Mouse (Mus musculus) granulocyte monocyte progenitor cell, adult 5-6 weeks (primary cell): ENCODE data around the gene Col26a1. TPM values are rescaled to one million over a fixed set of nuclear protein-coding genes. Genes with fewer than 3 reads are reported as not detected.
A peak's percentile ranks its signal among the peaks of the same experiment; 100 is the strongest.

Experiments
- ATAC-seq: replicated peaks from 2 replicates; pipeline ENCODE4 v1.8.0; 2016; ENCODE audit warnings: mild to moderate bottlenecking, moderate TSS enrichment, inconsistent platforms; ENCODE audit not compliant: poor library complexity, severe bottlenecking
- total RNA-seq, 2 experiments: library from RNA; stranded (forward) in 1 of 2; stranded (reverse) in 1 of 2; fragments of 200-712, 200-1000 nt in 1 of 2; fragments of >200 nt in 1 of 2; fragmentation: Nextera tagmentation in 1 of 2; gene quantifications; 2 replicates each; pipeline ENCODE4 v1.2.3; 2014 to 2017

Col26a1 gene
- total RNA-seq, 2 experiments from 2014 or later = not detected

DNA sequence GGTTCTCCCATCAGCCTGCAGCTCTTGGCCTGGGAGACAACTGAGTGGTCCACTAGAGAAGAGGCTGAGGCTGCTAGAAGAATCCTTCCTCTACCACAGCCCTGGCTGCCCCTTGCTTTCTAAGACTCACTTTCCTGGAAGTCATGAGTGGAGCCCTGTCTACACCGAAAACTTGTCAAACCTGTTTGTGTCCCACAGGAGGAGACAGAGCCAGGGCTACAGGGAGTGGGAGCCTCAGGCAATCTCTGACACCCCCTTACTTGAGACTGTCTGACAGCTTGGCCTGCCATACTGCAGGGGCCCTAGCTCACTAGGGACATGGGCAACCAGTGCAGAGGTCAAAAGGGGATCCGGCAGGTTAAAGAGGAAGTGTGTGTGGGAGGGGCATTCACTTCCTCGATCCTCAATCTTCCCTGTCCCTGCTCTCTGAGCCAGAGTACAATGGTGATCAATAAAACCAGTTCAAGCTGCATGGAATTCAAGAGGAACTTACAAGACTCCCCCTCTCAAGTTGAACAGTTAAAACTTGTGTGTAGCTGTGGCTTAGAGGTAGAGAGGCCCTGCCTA is 180.8 kb downstream of the Col26a1 start:
- ATAC-seq = peak; percentile 85

DNA sequence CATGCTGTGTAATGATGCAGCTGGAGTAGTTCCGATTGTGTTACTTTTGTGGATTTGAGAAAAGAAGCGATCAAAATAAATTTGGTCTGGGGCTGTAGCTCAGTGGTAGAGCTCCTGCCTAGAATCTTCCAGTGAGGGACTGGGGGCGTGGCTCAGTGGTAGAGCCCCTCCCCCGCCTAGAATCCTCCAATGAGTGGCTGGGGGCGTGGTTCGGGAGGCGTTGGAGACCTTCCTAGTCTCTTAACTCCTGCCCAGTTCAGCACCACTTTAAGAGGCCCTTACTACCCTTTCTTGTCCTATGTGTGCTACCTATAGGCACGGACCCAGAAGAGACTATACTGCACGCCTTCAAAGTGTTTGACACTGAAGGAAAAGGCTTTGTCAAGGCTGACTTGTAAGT is 185.4 kb downstream of the Col26a1 start:
- ATAC-seq = no peak

DNA sequence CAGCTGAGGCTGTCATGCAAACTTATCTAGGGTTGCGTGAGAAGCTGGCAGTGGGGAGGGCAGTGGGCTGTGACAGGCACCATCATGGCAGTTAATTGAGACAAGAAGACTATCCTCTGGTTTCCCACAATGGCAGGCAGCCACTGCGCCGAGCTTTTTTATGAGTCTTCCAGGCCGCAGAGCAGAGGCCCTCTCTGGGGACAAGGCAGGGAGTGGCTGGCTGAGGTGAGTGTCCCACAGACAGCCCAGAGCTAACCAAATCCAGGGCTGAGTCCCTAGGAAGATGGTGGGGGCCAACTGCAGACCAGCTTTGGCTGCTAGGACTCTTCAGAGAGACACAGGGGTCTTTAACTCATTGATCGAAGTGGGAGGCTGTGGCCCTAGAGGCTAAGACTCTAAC is 186.5 kb downstream of the Col26a1 start:
- no peak for ATAC-seq

DNA sequence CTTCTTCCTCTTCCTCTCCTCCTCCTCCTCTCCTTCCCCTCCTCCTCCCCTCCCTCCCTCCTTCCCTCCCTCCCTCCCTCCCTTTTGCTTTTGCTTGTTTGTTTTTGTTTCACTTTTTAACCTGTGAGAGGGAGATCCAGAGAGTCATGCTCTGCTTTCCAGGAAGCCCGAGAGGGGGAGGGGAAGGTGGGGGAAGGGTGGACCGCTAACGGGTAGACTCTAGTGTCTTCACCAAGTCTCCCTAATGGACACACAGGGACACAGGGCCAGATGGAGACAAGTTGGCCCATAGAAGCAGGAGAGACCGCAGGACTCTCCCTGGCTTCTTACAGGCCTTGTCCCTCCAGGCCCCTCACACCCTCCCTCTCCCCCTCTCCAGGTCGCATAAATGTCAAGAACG is 188.0 kb downstream of the Col26a1 start:
- ATAC-seq = no peak

DNA sequence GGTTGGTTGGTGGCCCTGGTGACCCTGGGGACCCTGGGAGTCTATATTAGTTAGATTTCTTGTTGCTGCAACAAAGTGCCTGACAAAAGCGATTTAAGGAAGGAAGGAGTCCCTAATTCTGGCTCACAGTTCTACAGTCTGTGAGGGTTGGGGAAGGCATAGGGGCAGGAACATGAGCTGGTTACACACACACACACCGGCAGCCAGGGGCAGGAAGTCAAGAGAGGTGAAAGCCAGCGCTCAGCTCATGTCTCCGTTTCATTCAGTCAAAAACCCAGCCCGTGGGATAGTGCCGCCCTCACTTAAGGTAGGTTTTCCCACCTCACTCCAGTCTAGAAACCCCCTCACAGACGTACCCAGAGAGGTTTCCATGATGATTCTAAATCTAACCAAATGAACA is 189.6 kb downstream of the Col26a1 start:
- peak; percentile 28; the same call in 1 of the 2 replicates for ATAC-seq

DNA sequence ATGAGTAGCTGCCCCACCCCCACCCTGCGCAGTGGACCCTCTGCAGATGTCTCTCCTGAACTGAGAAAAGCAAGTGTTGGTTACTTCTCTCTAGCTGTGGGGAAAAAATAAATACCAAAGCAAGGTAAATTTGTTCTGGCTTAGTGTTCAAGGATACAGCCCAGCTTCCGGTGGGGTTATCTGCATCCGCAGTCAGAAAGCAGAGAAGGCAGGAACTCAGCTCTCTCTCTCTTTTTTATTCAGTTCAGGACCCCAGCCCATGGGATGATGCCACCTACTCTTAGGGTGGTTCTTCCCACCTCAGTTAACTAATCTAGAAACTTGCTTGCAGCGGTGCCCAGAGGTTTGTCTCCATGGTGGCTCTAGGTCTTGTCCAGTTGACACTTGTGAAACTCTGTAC is 190.2 kb downstream of the Col26a1 start, which contains the start of gene Myl10:
Gene Myl10, plus strand, starts transcription at position 363 of the 400 bp plus-strand sequence.
- ATAC-seq = no peak

Other genes starting within 250 kb of the Col26a1 start
- not detected in 2 replicates for gene Myl10, start 190.1 kb downstream of the Col26a1 start, total RNA-seq (2014; fragmentation: Nextera tagmentation)
- not detected in 2 replicates for gene Myl10, start 190.1 kb downstream of the Col26a1 start, total RNA-seq (2017)
- 35.5 and 47.4 TPM in 2 replicates for gene Ift22, start 24.9 kb upstream of the Col26a1 start, total RNA-seq (2014; fragmentation: Nextera tagmentation)
- 17.5 and 19.4 TPM in 2 replicates for gene Ift22, start 24.9 kb upstream of the Col26a1 start, total RNA-seq (2017)
- gene Fis1, start 70.1 kb upstream of the Col26a1 start, total RNA-seq (2014; fragmentation: Nextera tagmentation) = 201 and 270 TPM in 2 replicates
- 106 and 127 TPM in 2 replicates for gene Fis1, start 70.1 kb upstream of the Col26a1 start, total RNA-seq (2017)
- 63.2 and 84.0 TPM in 2 replicates for gene Cldn15, start 83.4 kb upstream of the Col26a1 start, total RNA-seq (2014; fragmentation: Nextera tagmentation)
- 57.8 and 64.5 TPM in 2 replicates for gene Cldn15, start 83.4 kb upstream of the Col26a1 start, total RNA-seq (2017)
- gene Plod3, start 103.8 kb upstream of the Col26a1 start, total RNA-seq (2014; fragmentation: Nextera tagmentation) = 122 and 139 TPM in 2 replicates
- gene Plod3, start 103.8 kb upstream of the Col26a1 start, total RNA-seq (2017) = 158 and 177 TPM in 2 replicates
- 99.5 and 121 TPM in 2 replicates for gene Znhit1, start 104.8 kb upstream of the Col26a1 start, total RNA-seq (2014; fragmentation: Nextera tagmentation)
- gene Znhit1, start 104.8 kb upstream of the Col26a1 start, total RNA-seq (2017) = 49.7 and 80.0 TPM in 2 replicates
- gene Vgf, start 143.2 kb upstream of the Col26a1 start, total RNA-seq (2014; fragmentation: Nextera tagmentation) = not detected in 2 replicates
- not detected in 2 replicates for gene Vgf, start 143.2 kb upstream of the Col26a1 start, total RNA-seq (2017)
- 84.9 and 95.5 TPM in 2 replicates for gene Ap1s1, start 162.9 kb upstream of the Col26a1 start, total RNA-seq (2014; fragmentation: Nextera tagmentation)
- 83.1 and 86.9 TPM in 2 replicates for gene Ap1s1, start 162.9 kb upstream of the Col26a1 start, total RNA-seq (2017)
- not detected in 2 replicates for gene Serpine1, start 189.1 kb upstream of the Col26a1 start, total RNA-seq (2014; fragmentation: Nextera tagmentation)
- not detected in 2 replicates for gene Serpine1, start 189.1 kb upstream of the Col26a1 start, total RNA-seq (2017)
- gene Trim56, start 233.0 kb upstream of the Col26a1 start, total RNA-seq (2014; fragmentation: Nextera tagmentation) = 24.2 and 28.4 TPM in 2 replicates
- gene Trim56, start 233.0 kb upstream of the Col26a1 start, total RNA-seq (2017) = 26.0 and 26.9 TPM in 2 replicates